Mouse (Mus musculus) layer of hippocampus, adult 2 months (tissue): ENCODE measurements at regions not wholly inside any gene's neighbourhood (a gene's known extent, or its start where the extent isn't known, plus 50 kb on each side); places are given as distances from the start of the nearest gene placed in this dataset.
A peak's percentile ranks its signal among the peaks of the same experiment; 100 is the strongest.

Experiments used
- DNase-seq, 2 experiments: peaks; one replicate each; pipeline ENCODE4 v3.0.0; 2022; ENCODE audit warnings: low spot score in 2 of 2
- H3K27ac ChIP-seq: fragments of 200-600 bp; 2 replicates; pipeline ENCODE4 v1.8.1; 2022
- H3K4me3 ChIP-seq: fragments of 200-600 bp; 2 replicates; pipeline ENCODE4 v1.8.1; 2022; ENCODE audit warnings: mild to moderate bottlenecking
- CTCF ChIP-seq: fragments of 200-600 bp; conservative IDR thresholded peaks from 2 replicates; pipeline ENCODE4 v1.8.1; 2022; ENCODE audit warnings: antibody characterized with exemption, mild to moderate bottlenecking, moderate library complexity

DNA sequence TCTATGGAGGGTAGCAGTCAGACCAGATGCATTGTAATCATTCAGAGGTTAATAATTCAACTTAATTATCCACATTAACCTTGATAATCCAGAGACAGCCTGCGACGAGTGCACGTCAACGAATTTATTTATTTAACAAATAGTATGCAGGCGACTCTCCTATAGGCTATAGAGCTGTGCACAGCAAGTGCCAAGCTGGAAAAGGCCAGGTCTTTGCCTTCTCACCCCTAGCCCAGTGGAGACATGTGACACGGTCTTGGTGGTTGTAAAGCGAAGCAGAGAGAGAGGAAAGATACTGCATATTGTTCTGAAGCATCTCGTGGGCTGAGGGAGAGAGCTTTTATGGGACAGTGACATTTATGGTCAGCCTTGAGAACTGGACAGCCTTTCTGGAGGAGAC lies 146.7 kb downstream of the Fam43a start:
- no peak for TF ChIP-seq CTCF
- Histone ChIP-seq H3K4me3 (no peak overlapping the region), H3K27ac (no peak overlapping the region; the same call in 1 of the 2 replicates)

DNA sequence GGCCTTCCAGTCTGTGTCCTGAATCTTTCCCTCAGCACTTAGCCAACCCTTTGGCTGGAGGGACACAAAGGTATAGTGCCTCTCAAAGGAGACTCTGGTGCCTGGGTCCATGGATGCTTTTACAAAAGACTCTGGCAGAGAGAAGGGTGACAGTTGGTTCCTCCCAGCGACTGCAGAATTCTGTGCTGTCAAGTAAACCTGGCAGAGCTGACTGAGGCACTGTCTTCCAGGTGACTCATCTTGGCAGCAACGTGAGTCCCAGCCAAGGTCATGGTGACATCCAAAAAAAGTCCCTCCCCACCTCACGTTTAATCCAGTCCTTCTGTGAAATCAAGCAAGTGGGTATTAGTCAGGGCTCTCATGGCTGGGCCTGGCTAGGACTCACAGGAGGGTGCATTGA lies 150.3 kb downstream of the Fam43a start:
- no peak for TF ChIP-seq CTCF
- no peak for DNase-seq
- Histone ChIP-seq H3K27ac (no peak overlapping the region), H3K4me3 (no peak overlapping the region)

More for the DNA sequence above, 146.7 kb downstream of the Fam43a start:
- DNase-seq, result no peak

DNA sequence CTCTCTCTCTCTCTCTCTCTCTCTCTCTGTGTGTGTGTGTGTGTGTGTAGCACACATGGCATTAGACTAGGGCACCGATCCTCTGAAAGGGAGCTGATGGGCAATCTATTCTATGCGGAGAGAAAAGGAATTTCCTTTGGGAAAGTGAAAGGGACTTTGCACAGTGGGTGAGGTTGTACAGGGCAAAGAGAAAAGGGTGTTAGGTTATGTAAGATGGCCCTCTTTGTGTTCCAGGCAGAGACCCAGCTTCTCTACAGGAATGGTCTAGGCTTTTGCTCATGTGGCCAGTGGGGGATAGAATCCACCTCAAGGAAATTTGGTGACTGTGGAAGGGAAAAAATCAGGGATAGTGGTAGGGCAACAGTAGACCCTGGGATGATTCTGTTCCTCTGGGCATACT lies 156.2 kb downstream of the Fam43a start:
- DNase-seq, result no peak
- no peak for TF ChIP-seq CTCF
- Histone ChIP-seq H3K4me3 (no peak overlapping the region), H3K27ac (no peak overlapping the region)

DNA sequence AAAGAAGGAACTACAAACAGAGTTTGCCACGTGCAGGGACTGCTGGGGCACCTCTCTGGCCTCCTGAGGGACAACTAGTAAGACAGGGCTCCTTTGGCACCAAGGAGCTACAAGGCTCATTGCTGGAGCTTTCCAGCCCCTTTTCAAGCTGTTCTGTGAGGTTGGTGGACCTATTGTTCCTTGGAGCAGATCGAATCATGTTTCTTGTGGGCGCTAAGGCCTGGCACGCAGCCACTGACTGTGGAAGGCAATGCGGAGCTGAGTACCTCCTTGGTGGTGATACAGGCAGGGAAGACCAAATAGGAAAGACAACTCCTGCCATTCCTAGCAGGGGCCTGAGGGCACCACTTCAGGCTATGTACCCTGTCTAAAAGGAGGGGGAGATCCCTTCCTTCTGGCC lies 157.2 kb downstream of the Fam43a start:
- no peak overlapping the region for H3K4me3 ChIP-seq
- DNase-seq, result peak; percentile 27 to 32
- no peak for TF ChIP-seq CTCF
- H3K27ac ChIP-seq, result no peak overlapping the region

DNA sequence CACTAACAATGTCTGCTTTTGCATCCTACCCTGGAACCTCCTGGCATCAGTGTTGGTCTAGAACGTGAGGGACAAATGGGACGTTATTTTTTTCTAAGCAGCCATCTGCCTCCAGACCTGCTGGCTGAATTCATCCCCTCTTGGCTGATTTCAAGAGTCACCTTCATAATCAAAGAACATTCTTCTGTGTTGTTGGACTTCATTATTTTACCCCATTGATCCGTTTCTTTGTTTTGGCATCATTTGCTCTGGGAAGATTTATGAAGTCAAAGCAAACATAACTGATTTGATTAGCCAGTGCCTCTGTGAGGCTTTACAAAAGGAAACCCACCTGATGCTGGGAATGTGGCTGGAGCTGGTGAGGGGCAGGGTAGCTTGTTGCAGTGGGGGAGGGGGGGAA lies 158.0 kb downstream of the Fam43a start:
- no peak for DNase-seq
- H3K4me3 ChIP-seq, result no peak overlapping the region
- TF ChIP-seq CTCF, result no peak
- H3K27ac ChIP-seq, result no peak overlapping the region

DNA sequence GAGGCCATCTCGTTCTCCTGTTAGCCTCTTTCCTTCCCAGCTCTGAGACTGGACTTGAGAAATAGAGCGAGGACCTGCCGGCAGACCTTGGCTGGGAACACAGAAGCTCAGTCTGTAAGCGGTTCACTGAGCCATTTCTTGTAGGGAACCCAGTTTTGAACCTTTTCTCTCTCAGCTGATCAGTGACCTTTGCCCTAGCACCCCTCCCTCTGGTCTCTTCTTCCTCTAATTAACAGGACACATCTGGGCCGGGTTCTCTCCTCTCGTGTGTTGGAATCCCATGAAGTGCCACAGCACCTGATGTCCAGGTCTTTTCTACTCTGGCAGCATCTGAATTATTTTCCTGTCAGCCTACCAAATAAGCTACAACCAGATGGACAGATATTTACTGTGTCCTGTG lies 158.5 kb downstream of the Fam43a start:
- DNase-seq, result no peak
- Histone ChIP-seq H3K4me3 (no peak overlapping the region), H3K27ac (no peak overlapping the region)
- no peak for TF ChIP-seq CTCF

DNA sequence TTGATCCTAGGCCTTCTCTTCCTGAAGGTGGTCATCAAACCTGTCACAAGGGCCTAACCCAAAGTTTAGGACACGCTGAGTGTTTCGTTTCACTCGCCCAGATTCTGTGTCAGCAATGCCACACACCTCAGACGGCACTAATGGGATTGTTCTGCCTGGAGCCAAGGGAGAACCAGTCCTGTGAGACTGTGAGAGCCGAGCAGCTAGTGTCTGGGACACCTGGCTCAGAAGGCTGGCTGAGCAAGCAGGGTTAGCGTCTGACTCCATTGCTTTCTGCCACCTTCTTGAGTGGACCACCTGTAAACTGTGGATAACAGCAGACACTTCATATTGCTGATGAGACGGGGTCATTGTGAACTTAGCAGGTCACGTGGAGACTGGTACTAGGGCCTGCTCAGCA lies 160.0 kb downstream of the Fam43a start:
- DNase-seq, result no peak
- Histone ChIP-seq H3K4me3 (no peak overlapping the region), H3K27ac (no peak overlapping the region)
- TF ChIP-seq CTCF, result no peak

DNA sequence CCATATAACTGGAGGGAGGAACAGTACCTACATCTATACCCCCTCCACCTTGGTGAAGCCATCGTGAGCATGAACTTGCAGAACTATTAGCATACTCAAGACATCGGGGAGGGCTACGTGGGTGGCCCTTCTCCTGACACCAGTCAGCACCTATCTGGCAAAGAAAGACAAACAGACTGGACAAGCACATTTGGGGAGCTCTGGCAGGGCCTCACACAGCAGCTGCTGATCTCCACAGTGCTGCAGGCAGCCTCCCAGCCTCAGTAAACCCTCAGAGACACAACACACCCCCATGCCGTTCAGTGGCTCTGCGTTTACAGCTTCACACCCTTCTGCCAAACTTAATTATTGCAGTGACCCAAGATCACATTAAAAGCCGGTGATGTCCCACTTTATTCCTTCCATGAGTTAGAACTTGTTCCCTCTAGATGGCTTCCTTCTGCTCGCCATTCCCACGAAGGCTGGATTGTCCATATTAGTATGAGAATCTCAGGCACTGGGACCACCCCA lies 161.7 kb downstream of the Fam43a start:
- no peak for TF ChIP-seq CTCF

DNA sequence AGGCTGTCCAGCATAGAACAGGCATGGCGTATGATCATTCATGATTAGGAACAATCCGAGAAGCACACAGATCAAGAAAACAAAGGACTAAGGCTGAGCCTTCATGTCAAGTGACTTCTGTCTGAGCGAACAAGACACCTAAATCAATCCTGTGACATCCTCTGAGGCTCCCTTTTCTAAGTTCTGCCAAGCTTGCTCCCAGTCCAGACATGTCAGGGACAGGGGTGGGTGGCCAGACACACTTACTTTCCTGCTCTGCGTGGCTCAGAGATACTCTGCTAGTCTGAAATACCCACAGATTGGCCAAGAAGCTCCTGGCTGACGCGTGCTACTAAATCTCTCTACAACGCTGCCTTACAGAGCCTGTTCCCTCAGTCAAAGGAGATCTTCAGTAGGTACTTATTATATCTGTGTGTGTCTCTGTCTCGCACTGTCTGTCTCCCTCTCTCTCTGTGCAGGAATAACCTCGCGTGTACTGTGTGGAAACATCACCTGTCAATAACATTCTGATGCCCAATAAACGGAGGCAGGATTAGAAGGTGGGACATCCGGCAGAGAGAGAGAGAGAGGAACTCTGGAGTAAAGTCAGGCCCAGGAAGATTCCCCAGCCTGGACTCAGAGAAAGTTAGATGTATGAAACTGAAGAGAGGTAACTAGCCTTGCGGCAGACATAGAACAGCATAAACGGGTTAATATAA lies 163.5 kb downstream of the Fam43a start:
- TF ChIP-seq CTCF, result no peak
- H3K4me3 ChIP-seq, result no peak overlapping the region
- DNase-seq, result no peak
- no peak overlapping the region for H3K27ac ChIP-seq

More for the DNA sequence above, 161.7 kb downstream of the Fam43a start:
- Histone ChIP-seq H3K4me3 (no peak overlapping the region), H3K27ac (no peak overlapping the region)
- DNase-seq, result no peak

DNA sequence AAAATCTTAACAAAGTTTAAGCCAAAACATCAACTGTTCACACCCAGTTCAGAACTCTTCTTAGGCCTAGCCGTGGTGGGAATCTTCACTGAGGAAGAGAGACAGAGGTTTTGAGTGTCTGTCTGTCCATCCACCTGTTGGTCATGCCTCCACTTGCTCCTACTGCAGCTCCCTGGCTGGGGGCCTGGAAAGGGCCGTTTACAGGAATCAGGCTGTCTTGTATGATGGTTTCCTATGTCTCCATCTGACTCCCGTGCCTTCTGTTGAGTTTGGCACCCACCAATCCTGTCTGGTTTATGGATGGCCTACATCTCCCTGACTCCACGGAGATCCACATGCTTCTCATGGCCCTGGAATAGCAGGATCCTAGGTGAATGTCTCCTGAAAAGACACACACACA lies 166.1 kb downstream of the Fam43a start:
- no peak for DNase-seq
- TF ChIP-seq CTCF, result no peak
- Histone ChIP-seq H3K27ac (no peak overlapping the region), H3K4me3 (no peak overlapping the region)

DNA sequence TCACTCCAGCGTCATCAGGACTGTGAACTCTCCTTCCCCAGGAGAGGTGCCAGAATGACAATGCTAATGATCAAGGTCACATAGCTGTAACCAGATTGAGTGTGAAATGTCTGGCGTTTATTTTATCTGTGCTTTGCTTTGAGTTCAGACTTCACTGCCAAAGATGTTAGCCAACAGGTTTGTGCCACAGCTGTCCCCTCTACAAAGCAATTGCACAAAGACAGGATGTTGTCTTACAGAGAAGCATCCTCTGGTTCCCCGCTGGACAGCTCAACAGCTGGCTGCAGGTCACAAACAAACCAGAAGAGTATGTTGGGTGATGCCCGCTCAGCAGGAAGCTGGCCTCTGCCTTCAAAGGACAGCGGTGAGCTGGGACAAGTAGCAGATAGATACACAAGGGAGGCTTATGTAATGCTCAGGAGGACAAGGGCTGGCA lies 169.5 kb downstream of the Fam43a start:
- H3K27ac ChIP-seq, result no peak overlapping the region; the same call in 1 of the 2 replicates
- no peak overlapping the region for H3K4me3 ChIP-seq
- no peak for DNase-seq
- TF ChIP-seq CTCF, result no peak

DNA sequence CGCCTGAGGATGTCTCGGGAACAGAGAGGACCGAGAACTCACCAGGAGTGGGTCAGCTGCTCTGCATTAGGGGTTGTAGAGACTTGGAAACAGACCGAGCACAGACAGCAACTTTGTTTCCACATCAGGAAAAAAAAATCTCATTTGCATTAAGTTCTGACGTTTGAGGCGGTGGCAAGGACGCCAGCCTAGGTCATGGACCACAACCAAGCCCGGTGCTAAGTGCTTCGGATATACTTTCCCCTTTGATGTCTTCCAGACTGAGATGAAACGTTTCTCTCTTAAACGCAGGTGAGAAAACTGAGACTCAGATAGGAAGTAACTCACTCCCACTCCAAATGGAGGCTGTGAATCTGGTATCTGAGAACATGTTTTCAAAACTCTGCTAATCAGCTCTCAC lies 169.9 kb downstream of the Fam43a start:
- TF ChIP-seq CTCF, result no peak
- H3K4me3 ChIP-seq, result no peak overlapping the region
- DNase-seq, result no peak
- no peak overlapping the region; the same call in 1 of the 2 replicates for H3K27ac ChIP-seq

DNA sequence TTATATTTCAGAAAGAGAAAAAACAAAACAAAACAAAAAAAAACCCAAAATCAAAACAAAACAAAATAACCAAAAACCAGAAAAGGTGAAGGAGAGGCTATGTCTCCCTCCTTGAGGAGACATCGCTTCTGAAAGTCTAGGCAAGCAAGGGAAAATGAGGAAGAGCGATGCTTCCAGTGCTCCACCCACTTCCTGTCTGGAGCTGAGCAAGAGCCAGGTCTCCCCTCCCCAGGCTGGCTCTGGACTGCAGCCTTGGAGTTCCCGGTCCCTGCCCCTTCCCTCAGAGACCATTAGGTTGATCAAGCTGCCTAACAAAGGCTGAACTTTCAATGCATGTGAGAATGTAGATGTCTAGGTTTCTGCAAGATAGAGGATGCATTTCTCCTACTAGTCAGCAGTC lies 173.3 kb downstream of the Fam43a start:
- Histone ChIP-seq H3K4me3 (no peak overlapping the region), H3K27ac (no peak overlapping the region)
- no peak for TF ChIP-seq CTCF

DNA sequence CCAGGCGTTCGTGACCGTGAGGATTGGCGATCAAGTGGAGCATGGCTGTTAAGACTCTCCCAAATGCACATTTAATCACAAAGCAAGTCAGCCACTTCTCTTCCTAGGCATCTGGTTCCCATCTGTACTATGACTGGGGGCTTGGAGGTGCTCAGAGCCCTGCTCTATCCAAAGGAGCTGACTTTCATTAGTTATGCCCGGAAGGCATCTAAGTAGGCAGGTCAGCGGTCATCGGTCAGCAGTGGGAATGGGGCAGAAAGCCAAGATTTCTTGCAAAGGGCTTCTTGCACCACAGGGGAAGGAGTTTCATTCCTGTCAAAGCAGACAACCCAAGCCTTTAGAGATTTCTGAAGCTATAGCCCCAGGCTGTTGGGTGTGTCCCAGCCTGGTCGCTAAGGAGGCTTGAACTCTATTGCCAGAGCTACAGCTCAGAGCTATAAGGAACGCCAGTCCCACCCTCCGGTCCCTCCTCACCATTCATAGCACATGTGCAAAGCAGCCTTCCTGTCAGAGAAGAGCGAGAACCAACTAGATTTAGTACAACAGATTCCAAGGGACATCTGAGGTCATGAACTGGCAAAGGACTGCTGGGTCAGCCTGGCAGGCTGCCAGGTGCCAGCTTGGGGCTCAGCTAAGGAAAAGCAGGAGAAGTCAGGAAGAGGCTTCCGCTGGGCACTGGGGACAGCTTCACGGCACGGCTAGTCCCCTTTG lies 175.6 kb downstream of the Fam43a start:
- no peak for DNase-seq
- H3K4me3 ChIP-seq, result no peak overlapping the region
- TF ChIP-seq CTCF, result no peak
- no peak overlapping the region for H3K27ac ChIP-seq

More for the DNA sequence above, 173.3 kb downstream of the Fam43a start:
- no peak for DNase-seq
